Mouse (Mus musculus): ENCODE measurements around the gene Hnrnpdl. TPM values are rescaled to one million over a fixed set of nuclear protein-coding genes. Genes with fewer than 3 reads are reported as not detected.

Gene Hnrnpdl
- polyA plus RNA-seq, 1 experiment from 2014 or later, result 58.8 TPM

- H3K27ac ChIP-seq (replicated peaks), result no peak overlapping the region
- H3K4me3 ChIP-seq (ENCODE audit: low read depth, low read length), result peak overlapping the region; percentile 31
- ATAC-seq (ENCODE audit: low FRiP score, low TSS enrichment) (peak; percentile 39; the same call in 1 of the 2 replicates), DNase-seq (ENCODE audit: low spot score) (peak; percentile 35)
- H3K27me3 ChIP-seq (ENCODE audit: control insufficient read depth, insufficient read depth, low read length), result no peaks in the 10 kb centered on the region
- H3K4me2 ChIP-seq (replicated peaks; ENCODE audit: low read depth), result peak overlapping the region; percentile 55
- TF ChIP-seq EP300 (optimal IDR thresholded peaks at IDR 0.05) (no peak), CTCF (IDR thresholded peaks at IDR 0.05; ENCODE audit: low read depth) (no peak)
- H3K4me1 ChIP-seq (replicated peaks; ENCODE audit: control insufficient read depth, insufficient read depth), result no peaks in the 10 kb centered on the region
- WGBS, result 22% methylated on average over 36 of the region's 36 CpGs
- no peaks in the 10 kb centered on the region for H3K36me3 ChIP-seq (ENCODE audit: control insufficient read depth, insufficient read depth, low read length)
- H3K9me3 ChIP-seq (ENCODE audit: control insufficient read depth, low read length), result no peaks in the 10 kb centered on the region
- H3K9ac ChIP-seq (ENCODE audit: low read length), result peak overlapping the region; percentile 31; the same call in 1 of the 2 replicates
Measured at GRCm38 (mm10) chr5:100079040-100079930, 39.8 kb upstream of the Hnrnpdl start.

GRCm38 (mm10) chr5:100074571-100074970, 35.1 kb upstream of the Hnrnpdl start:
- ATAC-seq (ENCODE audit: low FRiP score, low TSS enrichment), result no peak

GRCm38 (mm10) chr5:100072557-100072956, 33.1 kb upstream of the Hnrnpdl start:
- 73% methylated on average over 9 of the region's 9 CpGs for WGBS
- DNase-seq (ENCODE audit: low spot score), result no peak
- no peak for ATAC-seq (ENCODE audit: low FRiP score, low TSS enrichment)
- Histone ChIP-seq H3K9ac (ENCODE audit: low read length) (no peak overlapping the region), H3K4me3 (ENCODE audit: low read depth, low read length) (no peak overlapping the region), H3K27me3 (ENCODE audit: control insufficient read depth, insufficient read depth, low read length) (no peaks in the 10 kb centered on the region), H3K4me1 (replicated peaks; ENCODE audit: control insufficient read depth, insufficient read depth) (no peaks in the 10 kb centered on the region), H3K27ac (replicated peaks) (no peak overlapping the region), H3K9me3 (ENCODE audit: control insufficient read depth, low read length) (no peaks in the 10 kb centered on the region), H3K36me3 (ENCODE audit: control insufficient read depth, insufficient read depth, low read length) (peaks cover 12% of the 10 kb centered on the region), H3K4me2 (replicated peaks; ENCODE audit: low read depth) (no peak overlapping the region)
- no peak for TF ChIP-seq EP300 (optimal IDR thresholded peaks at IDR 0.05)
- TF ChIP-seq CTCF (IDR thresholded peaks at IDR 0.05; ENCODE audit: low read depth), result no peak

More at GRCm38 (mm10) chr5:100074571-100074970, 35.1 kb upstream of the Hnrnpdl start:
- no peaks in the 10 kb centered on the region for H3K27me3 ChIP-seq (ENCODE audit: control insufficient read depth, insufficient read depth, low read length)
- no peaks in the 10 kb centered on the region for H3K9me3 ChIP-seq (ENCODE audit: control insufficient read depth, low read length)
- peak; percentile 63 for TF ChIP-seq CTCF (IDR thresholded peaks at IDR 0.05; ENCODE audit: low read depth)
- no peak for TF ChIP-seq EP300 (optimal IDR thresholded peaks at IDR 0.05)
- no peak for DNase-seq (ENCODE audit: low spot score)
- WGBS, result 48% methylated on average over 4 of the region's 4 CpGs
- peaks cover 4% of the 10 kb centered on the region; the same call in 1 of the 2 replicates for H3K36me3 ChIP-seq (ENCODE audit: control insufficient read depth, insufficient read depth, low read length)
- H3K4me3 ChIP-seq (ENCODE audit: low read depth, low read length), result no peak overlapping the region
- no peak overlapping the region for H3K4me2 ChIP-seq (replicated peaks; ENCODE audit: low read depth)
- H3K4me1 ChIP-seq (replicated peaks; ENCODE audit: control insufficient read depth, insufficient read depth), result no peaks in the 10 kb centered on the region
- no peak overlapping the region for H3K9ac ChIP-seq (ENCODE audit: low read length)
- no peak overlapping the region for H3K27ac ChIP-seq (replicated peaks)

- no peak for ATAC-seq (ENCODE audit: low FRiP score, low TSS enrichment)
- Histone ChIP-seq H3K9ac (ENCODE audit: low read length) (no peak overlapping the region), H3K4me2 (replicated peaks; ENCODE audit: low read depth) (no peak overlapping the region), H3K36me3 (ENCODE audit: control insufficient read depth, insufficient read depth, low read length) (peaks cover 12% of the 10 kb centered on the region), H3K27ac (replicated peaks) (no peak overlapping the region), H3K4me3 (ENCODE audit: low read depth, low read length) (no peak overlapping the region), H3K4me1 (replicated peaks; ENCODE audit: control insufficient read depth, insufficient read depth) (no peaks in the 10 kb centered on the region), H3K27me3 (ENCODE audit: control insufficient read depth, insufficient read depth, low read length) (no peaks in the 10 kb centered on the region), H3K9me3 (ENCODE audit: control insufficient read depth, low read length) (no peaks in the 10 kb centered on the region)
- WGBS, result 94% methylated on average over 5 of the region's 5 CpGs
- no peak for DNase-seq (ENCODE audit: low spot score)
- TF ChIP-seq EP300 (optimal IDR thresholded peaks at IDR 0.05) (no peak), CTCF (IDR thresholded peaks at IDR 0.05; ENCODE audit: low read depth) (no peak)
Measured at GRCm38 (mm10) chr5:100071541-100071940, 32.1 kb upstream of the Hnrnpdl start.

- DNase-seq (ENCODE audit: low spot score), result peak; percentile 88
- Histone ChIP-seq H3K9me3 (ENCODE audit: control insufficient read depth, low read length) (no peaks in the 10 kb centered on the region), H3K27me3 (ENCODE audit: control insufficient read depth, insufficient read depth, low read length) (no peaks in the 10 kb centered on the region), H3K4me3 (ENCODE audit: low read depth, low read length) (no peak overlapping the region), H3K4me1 (replicated peaks; ENCODE audit: control insufficient read depth, insufficient read depth) (no peaks in the 10 kb centered on the region), H3K36me3 (ENCODE audit: control insufficient read depth, insufficient read depth, low read length) (peaks cover 12% of the 10 kb centered on the region), H3K9ac (ENCODE audit: low read length) (no peak overlapping the region), H3K4me2 (replicated peaks; ENCODE audit: low read depth) (no peak overlapping the region), H3K27ac (replicated peaks) (no peak overlapping the region)
- TF ChIP-seq CTCF (IDR thresholded peaks at IDR 0.05; ENCODE audit: low read depth) (peak; percentile 99), EP300 (optimal IDR thresholded peaks at IDR 0.05) (no peak)
- peak; percentile 58 for ATAC-seq (ENCODE audit: low FRiP score, low TSS enrichment)
- WGBS, result 13% methylated on average over 3 of the region's 3 CpGs
Measured at GRCm38 (mm10) chr5:100070255-100070654, 30.8 kb upstream of the Hnrnpdl start.

GRCm38 (mm10) chr5:100069526-100069925, 30.1 kb upstream of the Hnrnpdl start:
- H3K27ac ChIP-seq (replicated peaks), result no peak overlapping the region
- H3K4me1 ChIP-seq (replicated peaks; ENCODE audit: control insufficient read depth, insufficient read depth), result no peaks in the 10 kb centered on the region
- TF ChIP-seq CTCF (IDR thresholded peaks at IDR 0.05; ENCODE audit: low read depth), result no peak
- no peak for ATAC-seq (ENCODE audit: low FRiP score, low TSS enrichment)
- no peak for DNase-seq (ENCODE audit: low spot score)
- no peaks in the 10 kb centered on the region for H3K27me3 ChIP-seq (ENCODE audit: control insufficient read depth, insufficient read depth, low read length)
- no peak overlapping the region for H3K4me3 ChIP-seq (ENCODE audit: low read depth, low read length)
- H3K9ac ChIP-seq (ENCODE audit: low read length), result no peak overlapping the region
- no peak overlapping the region for H3K4me2 ChIP-seq (replicated peaks; ENCODE audit: low read depth)
- 98% methylated on average over 2 of the region's 2 CpGs for WGBS
- H3K9me3 ChIP-seq (ENCODE audit: control insufficient read depth, low read length), result no peaks in the 10 kb centered on the region
- peaks cover 12% of the 10 kb centered on the region for H3K36me3 ChIP-seq (ENCODE audit: control insufficient read depth, insufficient read depth, low read length)
